Mouse (Mus musculus): ENCODE measurements around the gene Fn1. TPM values are rescaled to one million over a fixed set of nuclear protein-coding genes. Genes with fewer than 3 reads are reported as not detected.

Gene Fn1
- total RNA-seq, 1 experiment from 2014 or later = 299 TPM

Other genes starting within 250 kb of the Fn1 start
- not detected in 2 replicates for gene Abca12, start 238.3 kb downstream of the Fn1 start, total RNA-seq (2021)
- 49.2 and 51.4 TPM in 2 replicates for gene Atic, start 96.0 kb downstream of the Fn1 start, total RNA-seq (2021)